Mouse (Mus musculus) hindbrain, embryonic 16.5 days (tissue): ENCODE results near the gene Wnt2b. TPM values are rescaled to one million over a fixed set of nuclear protein-coding genes. Genes with fewer than 3 reads are reported as not detected.

ENCODE experiments used
- ATAC-seq: fragments of 200-750 bp; cut with Nextera tagmentation; 2 replicates; pipeline ENCODE4 v1.8.0; 2017; ENCODE audit warnings: moderate TSS enrichment, moderate library complexity
- H3K27ac ChIP-seq: fragments of 300-500 bp; sonication (generic); 2 replicates; pipeline ENCODE4 v1.5.1; 2014; ENCODE audit warnings: low read depth, mild to moderate bottlenecking, control low read depth, low read length, moderate library complexity
- H3K27me3 ChIP-seq: fragments of 300-500 bp; sonication (generic); replicated peaks from 2 replicates; pipeline ENCODE4 v1.6.1; 2014; ENCODE audit warnings: low read length; ENCODE audit not compliant: control insufficient read depth, insufficient read depth
- H3K36me3 ChIP-seq: fragments of 300-500 bp; sonication (generic); 2 replicates; pipeline ENCODE4 v1.6.1; 2014; ENCODE audit warnings: mild to moderate bottlenecking, low read length, moderate library complexity, mixed read lengths; ENCODE audit not compliant: control insufficient read depth, insufficient read depth
- H3K4me1 ChIP-seq: fragments of 300-500 bp; sonication (generic); 2 replicates; pipeline ENCODE4 v1.6.1; 2014; ENCODE audit warnings: low read depth, low read length; ENCODE audit not compliant: control insufficient read depth, insufficient read depth
- H3K4me2 ChIP-seq: fragments of 300-500 bp; sonication (generic); 2 replicates; pipeline ENCODE4 v1.6.1; 2014; ENCODE audit warnings: mild to moderate bottlenecking, low read length, control low read depth, moderate library complexity
- H3K4me3 ChIP-seq: fragments of 300-500 bp; sonication (generic); 2 replicates; pipeline ENCODE4 v1.5.1; 2014; ENCODE audit warnings: mild to moderate bottlenecking, low read length, control low read depth, moderate library complexity
- H3K9ac ChIP-seq: fragments of 300-500 bp; sonication (generic); 2 replicates; pipeline ENCODE4 v1.6.1; 2014; ENCODE audit warnings: low read depth, mild to moderate bottlenecking, control low read depth, low read length, moderate library complexity
- H3K9me3 ChIP-seq: fragments of 300-500 bp; sonication (generic); 2 replicates; pipeline ENCODE4 v1.6.1; 2014; ENCODE audit warnings: mild to moderate bottlenecking, low read length, moderate library complexity; ENCODE audit not compliant: control insufficient read depth
- WGBS: fragments of 180-500 bp; shearing (Covaris S2); extraction: QIAGEN DNeasy Blood & Tissue Kit; methylation state at CpG from one replicate; pipeline ENCODE4 v1.1.7; 2014; 5-methylcytosine and 5-hydroxymethylcytosine counted together
- polyA plus RNA-seq: library from polyadenylated mRNA; unstranded; fragments of >200 nt; fragmentation: Nextera tagmentation; extraction: Ambion mirVana; gene quantifications from 2 replicates; pipeline ENCODE4 v1.2.1, GENCODE M21; 2015

Wnt2b gene
- polyA plus RNA-seq, 1 experiment from 2014 or later = 0.78 TPM

- Histone ChIP-seq H3K4me3 (no peak overlapping the region), H3K4me2 (no peak overlapping the region), H3K27ac (no peak overlapping the region), H3K36me3 (no peaks in the 10 kb centered on the region), H3K27me3 (peaks cover 17% of the 10 kb centered on the region), H3K9me3 (no peaks in the 10 kb centered on the region), H3K9ac (no peak overlapping the region), H3K4me1 (peaks cover 10% of the 10 kb centered on the region)
- WGBS = 81% methylated on average over 7 of the region's 7 CpGs
- ATAC-seq = no peak
Observed at GRCm38 (mm10) chr3:104965991-104966554, 4.4 kb upstream of the Wnt2b start.

- Histone ChIP-seq H3K9ac (no peak overlapping the region), H3K27ac (no peak overlapping the region), H3K27me3 (peaks cover 23% of the 10 kb centered on the region), H3K9me3 (no peaks in the 10 kb centered on the region), H3K4me1 (peaks cover 10% of the 10 kb centered on the region), H3K4me2 (no peak overlapping the region), H3K4me3 (no peak overlapping the region), H3K36me3 (no peaks in the 10 kb centered on the region)
- 74% methylated on average over 8 of the region's 8 CpGs for WGBS
- no peak for ATAC-seq
Observed at GRCm38 (mm10) chr3:104965070-104965855, 3.5 kb upstream of the Wnt2b start.

- Histone ChIP-seq H3K4me3 (no peak overlapping the region), H3K27me3 (peaks cover 36% of the 10 kb centered on the region), H3K36me3 (no peaks in the 10 kb centered on the region), H3K27ac (no peak overlapping the region), H3K4me1 (peaks cover 10% of the 10 kb centered on the region), H3K4me2 (no peak overlapping the region), H3K9me3 (no peaks in the 10 kb centered on the region), H3K9ac (no peak overlapping the region)
- WGBS = 34% methylated on average over 13 of the region's 13 CpGs
- no peak for ATAC-seq
Observed at GRCm38 (mm10) chr3:104963331-104964276, 1.9 kb upstream of the Wnt2b start.

- 9% methylated on average over 5 of the region's 5 CpGs for WGBS
- H3K27me3 ChIP-seq = peaks cover 41% of the 10 kb centered on the region
Observed at GRCm38 (mm10) chr3:104962866-104963265, 1.1 kb upstream of the Wnt2b start.

GRCm38 (mm10) chr3:104962141-104962611 is 455 bp upstream of the Wnt2b start:
- WGBS = 2% methylated on average over 28 of the region's 31 CpGs
- Histone ChIP-seq H3K27me3 (peaks cover 41% of the 10 kb centered on the region), H3K9ac (no peak overlapping the region)

More at GRCm38 (mm10) chr3:104962866-104963265, 1.1 kb upstream of the Wnt2b start:
- no peak overlapping the region for H3K4me2 ChIP-seq
- H3K36me3 ChIP-seq = no peaks in the 10 kb centered on the region
- no peak for ATAC-seq
- no peak overlapping the region for H3K4me3 ChIP-seq
- no peaks in the 10 kb centered on the region for H3K9me3 ChIP-seq
- H3K4me1 ChIP-seq = peaks cover 10% of the 10 kb centered on the region
- H3K27ac ChIP-seq = no peak overlapping the region
- no peak overlapping the region for H3K9ac ChIP-seq

GRCm38 (mm10) chr3:104960026-104961000 is 1.4 kb downstream of the Wnt2b start:
- no peak overlapping the region for H3K4me3 ChIP-seq
- peaks cover 10% of the 10 kb centered on the region for H3K4me1 ChIP-seq
- no peak overlapping the region for H3K27ac ChIP-seq
- ATAC-seq = no peak
- no peak overlapping the region for H3K4me2 ChIP-seq
- peaks cover 39% of the 10 kb centered on the region for H3K27me3 ChIP-seq
- H3K9ac ChIP-seq = no peak overlapping the region; the same call in 1 of the 2 replicates
- H3K36me3 ChIP-seq = no peaks in the 10 kb centered on the region
- H3K9me3 ChIP-seq = no peaks in the 10 kb centered on the region
- 10% methylated on average over 19 of the region's 19 CpGs for WGBS

More at GRCm38 (mm10) chr3:104962141-104962611, 455 bp upstream of the Wnt2b start:
- Histone ChIP-seq H3K9me3 (no peaks in the 10 kb centered on the region), H3K4me3 (peak overlapping the region; percentile 66), H3K27ac (no peak overlapping the region), H3K4me2 (peak overlapping the region; percentile 73), H3K36me3 (no peaks in the 10 kb centered on the region), H3K4me1 (peaks cover 10% of the 10 kb centered on the region)
- ATAC-seq = 0 out of 2 replicates have a peak, but pooled peaks have one; percentile 1

GRCm38 (mm10) chr3:104956131-104956581 is 5.6 kb downstream of the Wnt2b start:
- Histone ChIP-seq H3K4me1 (peaks cover 1% of the 10 kb centered on the region; the same call in 1 of the 2 replicates), H3K4me2 (no peak overlapping the region), H3K36me3 (no peaks in the 10 kb centered on the region; the same call in 1 of the 2 replicates), H3K27ac (no peak overlapping the region), H3K9ac (no peak overlapping the region), H3K4me3 (no peak overlapping the region), H3K9me3 (no peaks in the 10 kb centered on the region), H3K27me3 (peaks cover 25% of the 10 kb centered on the region)
- 83% methylated on average over 6 of the region's 6 CpGs for WGBS
- ATAC-seq = no peak; the same call in 1 of the 2 replicates

GRCm38 (mm10) chr3:104954551-104954950 is 7.2 kb downstream of the Wnt2b start:
- Histone ChIP-seq H3K36me3 (peaks cover 5% of the 10 kb centered on the region; the same call in 1 of the 2 replicates), H3K4me3 (no peak overlapping the region), H3K27me3 (peaks cover 11% of the 10 kb centered on the region), H3K9ac (no peak overlapping the region), H3K4me2 (no peak overlapping the region), H3K27ac (no peak overlapping the region), H3K9me3 (no peaks in the 10 kb centered on the region), H3K4me1 (no peaks in the 10 kb centered on the region)
- ATAC-seq = no peak
- 94% methylated on average over 15 of the region's 15 CpGs for WGBS
